Mouse (Mus musculus) frontal cortex, postnatal 36 days (tissue): ENCODE results near the gene Rpl10a.
"Not testable (repeated sequence)": the region's sequence is repeated elsewhere in the genome, so short reads cannot be mapped to it uniquely, and the experiment has no call there.

Experiments used
- DNase-seq, 2 experiments: peaks; one replicate each; pipeline ENCODE4 v3.0.0; 2022; ENCODE audit warnings: low spot score in 2 of 2

Rpl10a gene

GRCm38 (mm10) chr17:28358576-28359261 lies 30.4 kb downstream of the Rpl10a start:
- DNase-seq, result not testable (repeated sequence)

- no peak for DNase-seq
These were observed 32.4 kb downstream of the Rpl10a start for GRCm38 (mm10) chr17:28360531-28361277.

- no peak for DNase-seq
These were observed 33.8 kb downstream of the Rpl10a start for GRCm38 (mm10) chr17:28361921-28362652.

GRCm38 (mm10) chr17:28362653-28363292 lies 34.5 kb downstream of the Rpl10a start:
- no peak for DNase-seq

GRCm38 (mm10) chr17:28363507-28363906 lies 35.2 kb downstream of the Rpl10a start:
- no peak for DNase-seq

GRCm38 (mm10) chr17:28365122-28365521 lies 36.9 kb downstream of the Rpl10a start, which contains the start of gene Tulp1:
TSS of gene Tulp1 (minus strand) at chr17:28365222.
- no peak for DNase-seq

- peak; percentile 45 to 54 for DNase-seq
These were observed 40.2 kb downstream of the Rpl10a start for GRCm38 (mm10) chr17:28368449-28368848.

GRCm38 (mm10) chr17:28369056-28369455 lies 40.8 kb downstream of the Rpl10a start:
- DNase-seq, result no peak

- DNase-seq, result no peak
These were observed 43.0 kb downstream of the Rpl10a start for GRCm38 (mm10) chr17:28371286-28371685.

GRCm38 (mm10) chr17:28371941-28372340 lies 43.7 kb downstream of the Rpl10a start:
- DNase-seq, result no peak

GRCm38 (mm10) chr17:28373821-28374220 lies 45.5 kb downstream of the Rpl10a start:
- no peak for DNase-seq

- no peak for DNase-seq
These were observed 46.2 kb downstream of the Rpl10a start for GRCm38 (mm10) chr17:28374494-28374893.

- DNase-seq, result no peak
These were observed 47.4 kb downstream of the Rpl10a start for GRCm38 (mm10) chr17:28375592-28376061.

GRCm38 (mm10) chr17:28380255-28380654 lies 52.0 kb downstream of the Rpl10a start:
- DNase-seq, result no peak
